In the genomic region with DNA sequence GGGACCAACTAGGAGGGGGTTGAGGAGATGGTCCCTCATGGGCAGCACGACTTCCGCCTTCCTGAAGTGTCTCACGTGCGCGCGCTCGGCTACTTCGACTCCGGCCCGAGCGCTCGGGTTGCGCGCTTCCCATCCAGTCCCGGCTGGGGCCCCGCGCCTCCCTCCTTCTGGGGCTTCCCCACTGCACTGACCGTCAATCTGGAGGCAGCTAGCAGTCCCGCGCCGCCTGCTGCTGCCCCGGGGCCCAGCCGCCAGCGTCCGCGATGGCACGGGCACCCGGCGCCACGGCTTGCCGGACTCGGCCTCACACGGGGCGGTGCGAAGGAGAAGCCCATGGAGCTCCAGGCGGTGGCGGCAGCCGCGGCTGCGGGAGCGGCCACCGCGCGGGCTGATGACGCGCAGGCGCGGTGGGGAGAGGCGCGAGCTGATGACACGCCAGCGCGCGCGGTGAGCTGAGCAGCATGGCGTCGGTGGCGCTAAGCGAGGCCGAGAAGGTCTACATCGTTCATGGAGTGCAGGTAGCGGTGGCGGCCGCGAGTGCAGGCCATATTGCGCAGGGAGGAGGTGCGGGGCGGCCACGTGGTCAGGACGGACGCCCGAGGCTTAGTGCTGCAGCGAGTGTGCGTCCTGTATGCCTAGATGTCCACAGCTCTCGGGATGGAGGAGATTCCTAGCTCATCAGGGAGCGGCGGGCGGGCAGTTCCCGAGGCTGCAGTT, we compare ENCODE assay signal across 8 mouse cellular contexts. TPM values are rescaled to one million over a fixed set of nuclear protein-coding genes. Genes with fewer than 3 reads are reported as not detected.
A peak's percentile ranks its signal among the peaks of the same experiment; 100 is the strongest.
DNase-seq lines count a peak whose midpoint lies in the region; ATAC-seq lines count a peak whose summit lies in the region.

A gene (minus strand): TSS at position 401 of the 717 bp plus-strand sequence.
A gene (plus strand): TSS at position 411 of the 717 bp plus-strand sequence.

- H3K4me2 ChIP-seq in forebrain, embryonic 11.5 days (ENCODE audit: low read depth, low read length, severe bottlenecking), result peak within 1 kb of the TSS; percentile 90
- peak within 1 kb of the TSS; percentile 80 for H3K4me2 ChIP-seq in heart, embryonic 16.5 days (ENCODE audit: low read depth, low read length)
- H3K4me2 ChIP-seq in liver, embryonic 15.5 days, result peak within 1 kb of the TSS; percentile 94
- peak within 1 kb of the TSS; percentile 90 for H3K4me2 ChIP-seq in neural tube, embryonic 12.5 days (replicated peaks)

- H3K4me3 ChIP-seq in forebrain, embryonic 11.5 days (ENCODE audit: low read depth, low read length), result peak within 1 kb of the TSS; percentile 90
- peak within 1 kb of the TSS; percentile 96 for H3K4me3 ChIP-seq in heart, embryonic 16.5 days (ENCODE audit: low read length)
- H3K4me3 ChIP-seq in liver, embryonic 15.5 days (replicated peaks), result peak within 1 kb of the TSS; percentile 98
- peak within 1 kb of the TSS; percentile 92 for H3K4me3 ChIP-seq in neural tube, embryonic 12.5 days

- H3K4me1 ChIP-seq in forebrain, embryonic 11.5 days (replicated peaks; ENCODE audit: control insufficient read depth, insufficient read depth, low read length), result peaks cover 6% of the 10 kb centered on the region; the same call in 1 of the 2 replicates
- H3K4me1 ChIP-seq in heart, embryonic 16.5 days (ENCODE audit: control insufficient read depth, insufficient read depth, low read length), result peaks cover 14% of the 10 kb centered on the region
- H3K4me1 ChIP-seq in liver, embryonic 15.5 days (replicated peaks), result peaks cover 48% of the 10 kb centered on the region
- peaks cover 16% of the 10 kb centered on the region for H3K4me1 ChIP-seq in neural tube, embryonic 12.5 days

- under 1% methylated on average over 74 of the region's 79 CpGs for WGBS in forebrain, embryonic 11.5 days
- under 1% methylated on average over 74 of the region's 79 CpGs for WGBS in heart, embryonic 16.5 days
- WGBS in liver, embryonic 15.5 days (ENCODE audit: insufficient replicate concordance), result under 1% methylated on average over 77 of the region's 79 CpGs
- under 1% methylated on average over 74 of the region's 79 CpGs for whole genome bisulfite sequencing in neural tube, embryonic 12.5 days

- H3K36me3 ChIP-seq in forebrain, embryonic 11.5 days (ENCODE audit: control insufficient read depth, insufficient read depth, low read length), result no peaks in the 10 kb centered on the region
- no peaks in the 10 kb centered on the region for H3K36me3 ChIP-seq in heart, embryonic 16.5 days (ENCODE audit: control insufficient read depth, insufficient read depth)
- peaks cover 21% of the 10 kb centered on the region; the same call in 1 of the 2 replicates for H3K36me3 ChIP-seq in liver, embryonic 15.5 days (replicated peaks)
- H3K36me3 ChIP-seq in neural tube, embryonic 12.5 days, result peaks cover 10% of the 10 kb centered on the region

- peak within 1 kb of the TSS; percentile 96 for H3K9ac ChIP-seq in forebrain, embryonic 11.5 days (ENCODE audit: low read length)
- H3K9ac ChIP-seq in heart, embryonic 16.5 days (ENCODE audit: low read length), result peak within 1 kb of the TSS; percentile 97
- peak within 1 kb of the TSS; percentile 91 for H3K9ac ChIP-seq in liver, embryonic 15.5 days
- peak within 1 kb of the TSS; percentile 87 for H3K9ac ChIP-seq in neural tube, embryonic 12.5 days

- peak within 1 kb of the TSS; percentile 91 for H3K27ac ChIP-seq in forebrain, embryonic 11.5 days (ENCODE audit: low read depth, low read length)
- H3K27ac ChIP-seq in heart, embryonic 16.5 days (ENCODE audit: low read length), result peak within 1 kb of the TSS; percentile 94
- peak within 1 kb of the TSS; percentile 91 for H3K27ac ChIP-seq in liver, embryonic 15.5 days (replicated peaks)
- H3K27ac ChIP-seq in neural tube, embryonic 12.5 days, result peak within 1 kb of the TSS; percentile 88

- no peaks in the 10 kb centered on the region for H3K9me3 ChIP-seq in forebrain, embryonic 11.5 days (ENCODE audit: control insufficient read depth, low read length)
- no peaks in the 10 kb centered on the region for H3K9me3 ChIP-seq in heart, embryonic 16.5 days (replicated peaks; ENCODE audit: control insufficient read depth, low read length)
- no peaks in the 10 kb centered on the region for H3K9me3 ChIP-seq in liver, embryonic 15.5 days (replicated peaks)
- no peaks in the 10 kb centered on the region for H3K9me3 ChIP-seq in neural tube, embryonic 12.5 days

- ATAC-seq in forebrain, embryonic 11.5 days (replicated peaks; ENCODE audit: low FRiP score), result peak; percentile 95
- ATAC-seq in heart, embryonic 16.5 days (replicated peaks; ENCODE audit: extremely low read depth, insufficient read depth, low FRiP score), result peak; percentile 95
- peak; percentile 95 for ATAC-seq in liver, embryonic 15.5 days (ENCODE audit: insufficient read depth)
- ATAC-seq in neural tube, embryonic 12.5 days (ENCODE audit: low FRiP score, low read depth), result peak; percentile 95

- peak; percentile 76 to 79 for DNase-seq in CD8-positive naive resting alpha-beta T cell, adult 2 months (ENCODE audit: low read depth in 2 of 2, low spot score in 2 of 2)
- peak; percentile 77 for DNase-seq in c-Kit-positive CD71-negative TER-119-negative erythroid progenitor cells, embryonic 14.5 days (ENCODE audit: low read depth)
- DNase-seq in forebrain, embryonic 11.5 days (ENCODE audit: low spot score), result peak; percentile 93
- peak; percentile 79 to 92 for DNase-seq in kidney, postnatal 36 days
- peak; percentile 72 for DNase-seq in telencephalon, adult 2 months (ENCODE audit: low read depth, low spot score)

- no peaks in the 10 kb centered on the region for H3K27me3 ChIP-seq in forebrain, embryonic 11.5 days (ENCODE audit: control insufficient read depth, insufficient read depth, low read length)
- no peaks in the 10 kb centered on the region for H3K27me3 ChIP-seq in heart, embryonic 16.5 days (ENCODE audit: control insufficient read depth, insufficient read depth, low read length)
- H3K27me3 ChIP-seq in liver, embryonic 15.5 days, result no peaks in the 10 kb centered on the region
- H3K27me3 ChIP-seq in neural tube, embryonic 12.5 days (replicated peaks), result no peaks in the 10 kb centered on the region

RNA-seq across cellular contexts. Expression of the first gene that starts in this region (rescaled TPM):
- 69.1 and 69.2 TPM in 2 replicates for polyA plus RNA-seq in forebrain, embryonic 11.5 days (2014; fragmentation: Nextera tagmentation; extraction: Ambion mirVana)
- polyA plus RNA-seq in heart, embryonic 16.5 days (2015; fragmentation: Nextera tagmentation; extraction: Ambion mirVana), result 49.7 and 53.2 TPM in 2 replicates
- polyA plus RNA-seq in liver, embryonic 15.5 days (2015; fragmentation: Nextera tagmentation; extraction: Ambion mirVana), result 30.7 and 31.7 TPM in 2 replicates
- 79.8 and 80.6 TPM in 2 replicates for polyA plus RNA-seq in neural tube, embryonic 12.5 days (2016; fragmentation: Nextera tagmentation; extraction: Ambion mirVana)

RNA-seq across cellular contexts. Expression of the second gene that starts in this region (rescaled TPM):
- polyA plus RNA-seq in forebrain, embryonic 11.5 days (2014; fragmentation: Nextera tagmentation; extraction: Ambion mirVana), result 133 and 142 TPM in 2 replicates
- 81.0 and 87.6 TPM in 2 replicates for polyA plus RNA-seq in heart, embryonic 16.5 days (2015; fragmentation: Nextera tagmentation; extraction: Ambion mirVana)
- polyA plus RNA-seq in liver, embryonic 15.5 days (2015; fragmentation: Nextera tagmentation; extraction: Ambion mirVana), result 70.3 and 73.1 TPM in 2 replicates
- 83.5 and 83.7 TPM in 2 replicates for polyA plus RNA-seq in neural tube, embryonic 12.5 days (2016; fragmentation: Nextera tagmentation; extraction: Ambion mirVana)

Comparison
In these comparisons a context has a peak if more than half of its experiments do, and no peak if none do; other contexts are left out.
1. Peak in every context shown above with its lines: DNase-seq, ATAC-seq, H3K4me3 ChIP-seq and H3K27ac ChIP-seq.